Mouse (Mus musculus): Measurements from ENCODE around the gene Gpx7.

DNA sequence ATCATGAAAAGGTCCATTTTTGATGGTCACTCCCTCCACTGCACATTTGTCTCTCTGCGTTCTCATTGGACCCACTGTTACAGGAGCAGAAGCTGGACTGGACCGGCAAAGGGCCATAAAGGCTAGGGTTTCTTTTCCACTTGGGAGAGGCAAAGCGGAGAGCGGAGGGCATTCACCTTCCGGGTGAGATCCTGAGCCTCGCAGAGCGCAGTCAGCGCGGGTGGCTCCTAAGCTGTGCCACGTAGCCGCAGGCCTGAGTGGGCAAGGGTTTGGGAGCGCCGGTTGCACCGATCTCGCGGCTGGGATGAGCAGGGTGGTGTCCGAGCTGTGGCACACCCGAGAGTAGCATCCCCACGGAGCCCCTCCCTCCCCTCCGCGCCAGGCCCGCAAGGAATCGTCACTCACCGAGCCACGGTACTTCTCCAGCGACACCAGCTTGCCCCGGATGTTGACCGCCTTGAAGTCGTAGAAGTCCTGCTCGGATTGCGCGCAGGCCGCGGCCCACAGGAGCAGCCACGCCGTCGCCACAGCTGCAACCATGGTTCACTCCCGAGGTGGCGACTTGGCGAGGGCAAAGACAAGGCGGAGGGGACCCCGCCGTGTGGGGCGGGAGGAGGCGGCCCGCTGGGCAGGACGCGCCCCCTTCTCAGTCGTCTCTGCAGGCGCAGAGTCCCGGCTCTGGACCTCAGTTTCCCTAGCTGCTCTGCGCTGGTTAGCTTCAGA lies 462 bp downstream of the Gpx7 start:
- TF ChIP-seq EP300 (optimal IDR thresholded peaks at IDR 0.05) (no peak), CTCF (IDR thresholded peaks at IDR 0.05; ENCODE audit: low read depth) (no peak)
